Mouse (Mus musculus) kidney, embryonic 16.5 days (tissue): ENCODE results near the gene Dapp1. TPM values are rescaled to one million over a fixed set of nuclear protein-coding genes. Genes with fewer than 3 reads are reported as not detected.
A peak's percentile ranks its signal among the peaks of the same experiment; 100 is the strongest.
"Not testable (repeated sequence)": the region's sequence is repeated elsewhere in the genome, so short reads cannot be mapped to it uniquely, and the experiment has no call there.

Experiments used
- ATAC-seq: fragments of 200-750 bp; cut with Nextera tagmentation; 2 replicates; pipeline ENCODE4 v1.8.0; 2017; ENCODE audit warnings: moderate TSS enrichment; ENCODE audit not compliant: low FRiP score, low TSS enrichment
- H3K27ac ChIP-seq: fragments of 300-500 bp; sonication (generic); 2 replicates; pipeline ENCODE4 v1.5.1; 2014; ENCODE audit warnings: low read length
- H3K27me3 ChIP-seq: fragments of 300-500 bp; sonication (generic); 2 replicates; pipeline ENCODE4 v1.6.1; 2014; ENCODE audit warnings: low read length, control low read depth, mixed read lengths; ENCODE audit not compliant: insufficient read depth
- H3K36me3 ChIP-seq: fragments of 300-500 bp; sonication (generic); 2 replicates; pipeline ENCODE4 v1.6.1; 2014; ENCODE audit warnings: low read length, control low read depth, mixed read lengths; ENCODE audit not compliant: insufficient read depth
- H3K4me1 ChIP-seq: fragments of 300-500 bp; sonication (generic); 2 replicates; pipeline ENCODE4 v1.6.1; 2014; ENCODE audit warnings: low read length, control low read depth, mixed read lengths; ENCODE audit not compliant: insufficient read depth
- H3K4me2 ChIP-seq: fragments of 300-500 bp; sonication (generic); replicated peaks from 2 replicates; pipeline ENCODE4 v1.6.1; 2014; ENCODE audit warnings: low read depth, low read length
- H3K4me3 ChIP-seq: fragments of 300-500 bp; sonication (generic); 2 replicates; pipeline ENCODE4 v1.5.1; 2014; ENCODE audit warnings: mild to moderate bottlenecking, low read length
- H3K9ac ChIP-seq: fragments of 300-500 bp; sonication (generic); replicated peaks from 2 replicates; pipeline ENCODE4 v1.6.1; 2014; ENCODE audit warnings: low read length
- H3K9me3 ChIP-seq: fragments of 300-500 bp; sonication (generic); 2 replicates; pipeline ENCODE4 v1.6.1; 2016; ENCODE audit warnings: low read length, control low read depth
- WGBS: fragments of 180-500 bp; shearing (Covaris S2); extraction: QIAGEN DNeasy Blood & Tissue Kit; methylation state at CpG from one replicate; pipeline ENCODE4 v1.1.7; 2014; 5-methylcytosine and 5-hydroxymethylcytosine counted together
- polyA plus RNA-seq: library from polyadenylated mRNA; unstranded; fragments of >200 nt; fragmentation: Nextera tagmentation; extraction: Ambion mirVana; gene quantifications from 2 replicates; pipeline ENCODE4 v1.2.1, GENCODE M21; 2015

Gene Dapp1
- polyA plus RNA-seq, 1 experiment from 2014 or later, result 9.3 TPM

GRCm38 (mm10) chr3:137917694-137918171, 63.6 kb downstream of the Dapp1 start:
- Histone ChIP-seq H3K27me3 (no peaks in the 10 kb centered on the region), H3K4me1 (peaks cover 12% of the 10 kb centered on the region), H3K27ac (peak overlapping the region; percentile 76), H3K9me3 (no peaks in the 10 kb centered on the region), H3K9ac (peak overlapping the region; percentile 67), H3K4me3 (peak overlapping the region; percentile 89), H3K4me2 (peak overlapping the region; percentile 78), H3K36me3 (peaks cover 4% of the 10 kb centered on the region; the same call in 1 of the 2 replicates)
- WGBS, result 28% methylated on average over 12 of the region's 12 CpGs
- ATAC-seq, result peak; percentile 35; the same call in 1 of the 2 replicates

- not testable (repeated sequence) for H3K27ac ChIP-seq, ATAC-seq, H3K27me3 ChIP-seq, H3K9me3 ChIP-seq, H3K36me3 ChIP-seq, H3K4me2 ChIP-seq, H3K9ac ChIP-seq, H3K4me3 ChIP-seq
- peaks cover 11% of the 10 kb centered on the region for H3K4me1 ChIP-seq
- no CpG with 5 or more reads among the region's 1 CpGs for WGBS
Observed at GRCm38 (mm10) chr3:137914567-137914966, 66.8 kb downstream of the Dapp1 start.

DNA sequence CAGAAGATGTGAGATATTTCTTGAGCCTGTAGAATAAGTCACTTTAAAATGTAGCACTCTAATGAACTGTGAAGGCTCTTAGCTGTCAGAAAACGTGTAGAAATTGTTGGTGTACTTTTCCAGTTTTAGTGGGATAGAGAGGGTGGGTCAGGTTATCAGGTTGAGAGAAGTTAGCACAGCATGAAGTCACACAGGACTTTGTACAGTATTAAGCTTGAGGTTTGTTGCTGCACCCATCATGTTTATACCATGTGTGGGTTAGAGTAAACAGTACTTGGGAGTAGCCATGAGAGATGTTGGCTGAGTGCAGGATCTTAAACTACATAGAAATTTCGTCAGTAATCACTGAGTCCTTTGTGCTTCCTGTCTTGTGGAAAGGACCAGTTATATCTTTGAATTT, 68.3 kb downstream of the Dapp1 start:
- Histone ChIP-seq H3K27me3 (no peaks in the 10 kb centered on the region), H3K4me3 (no peak overlapping the region), H3K27ac (no peak overlapping the region), H3K4me1 (peaks cover 4% of the 10 kb centered on the region; the same call in 1 of the 2 replicates), H3K9ac (no peak overlapping the region), H3K36me3 (peaks cover 10% of the 10 kb centered on the region; the same call in 1 of the 2 replicates), H3K4me2 (no peak overlapping the region), H3K9me3 (no peaks in the 10 kb centered on the region)
- ATAC-seq, result no peak
- WGBS, result 65% methylated on average over 2 of the region's 2 CpGs

DNA sequence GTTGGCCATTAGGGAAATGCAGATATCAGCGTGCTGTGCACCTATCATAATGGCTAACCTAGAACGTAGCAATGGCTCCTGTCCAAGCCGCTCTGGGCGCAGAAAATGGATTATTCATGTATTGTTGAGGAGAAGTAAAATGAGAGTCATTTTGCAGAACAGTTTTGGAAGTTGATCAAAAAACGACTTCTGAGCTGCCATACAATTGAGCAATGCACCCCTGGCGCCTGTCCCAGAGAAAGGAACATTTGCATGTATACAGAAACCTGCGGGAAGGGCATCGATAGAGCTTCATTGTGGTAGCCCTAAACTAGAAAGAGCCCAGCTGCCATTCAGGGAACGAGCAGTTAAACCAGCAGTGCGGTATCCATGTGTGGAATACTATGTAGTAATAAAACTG, 81.2 kb downstream of the Dapp1 start:
- Histone ChIP-seq H3K27ac (no peak overlapping the region), H3K9ac (no peak overlapping the region), H3K4me3 (no peak overlapping the region), H3K4me1 (no peaks in the 10 kb centered on the region), H3K36me3 (peaks cover 28% of the 10 kb centered on the region; the same call in 1 of the 2 replicates), H3K4me2 (no peak overlapping the region), H3K9me3 (no peaks in the 10 kb centered on the region), H3K27me3 (no peaks in the 10 kb centered on the region)
- ATAC-seq, result no peak
- 92% methylated on average over 10 of the region's 10 CpGs for WGBS

- H3K27ac ChIP-seq, result no peak overlapping the region
- H3K4me1 ChIP-seq, result no peaks in the 10 kb centered on the region
- no peak for ATAC-seq
- H3K27me3 ChIP-seq, result no peaks in the 10 kb centered on the region
- 92% methylated on average over 5 of the region's 5 CpGs for WGBS
- no peaks in the 10 kb centered on the region for H3K9me3 ChIP-seq
- no peak overlapping the region for H3K4me2 ChIP-seq
- H3K4me3 ChIP-seq, result no peak overlapping the region
- peaks cover 29% of the 10 kb centered on the region; the same call in 1 of the 2 replicates for H3K36me3 ChIP-seq
- no peak overlapping the region for H3K9ac ChIP-seq
Observed at GRCm38 (mm10) chr3:137897685-137898084, 83.7 kb downstream of the Dapp1 start.

- no peak for ATAC-seq
- Histone ChIP-seq H3K27ac (no peak overlapping the region), H3K4me3 (no peak overlapping the region), H3K36me3 (peaks cover 33% of the 10 kb centered on the region), H3K4me2 (no peak overlapping the region), H3K4me1 (no peaks in the 10 kb centered on the region), H3K27me3 (no peaks in the 10 kb centered on the region), H3K9ac (no peak overlapping the region), H3K9me3 (no peaks in the 10 kb centered on the region)
- 91% methylated on average over 3 of the region's 3 CpGs for WGBS
Observed at GRCm38 (mm10) chr3:137896867-137897266, 84.5 kb downstream of the Dapp1 start.

- no peak overlapping the region for H3K4me3 ChIP-seq
- no peak for ATAC-seq
Observed at GRCm38 (mm10) chr3:137896386-137896785, 85.0 kb downstream of the Dapp1 start.

GRCm38 (mm10) chr3:137895196-137895595, 86.1 kb downstream of the Dapp1 start:
- Histone ChIP-seq H3K27ac (no peak overlapping the region), H3K9ac (no peak overlapping the region), H3K4me1 (no peaks in the 10 kb centered on the region), H3K4me2 (no peak overlapping the region), H3K4me3 (no peak overlapping the region), H3K9me3 (no peaks in the 10 kb centered on the region), H3K27me3 (no peaks in the 10 kb centered on the region), H3K36me3 (peaks cover 33% of the 10 kb centered on the region)
- ATAC-seq, result no peak
- 94% methylated on average over 3 of the region's 3 CpGs for WGBS

More at GRCm38 (mm10) chr3:137896386-137896785, 85.0 kb downstream of the Dapp1 start:
- H3K36me3 ChIP-seq, result peaks cover 33% of the 10 kb centered on the region
- H3K27ac ChIP-seq, result no peak overlapping the region
- no peaks in the 10 kb centered on the region for H3K27me3 ChIP-seq
- no peaks in the 10 kb centered on the region for H3K9me3 ChIP-seq
- no peaks in the 10 kb centered on the region for H3K4me1 ChIP-seq
- WGBS, result 46% methylated on average over 4 of the region's 4 CpGs
- no peak overlapping the region for H3K9ac ChIP-seq
- no peak overlapping the region for H3K4me2 ChIP-seq

GRCm38 (mm10) chr3:137893789-137894188, 87.6 kb downstream of the Dapp1 start:
- no peak for ATAC-seq
- whole genome bisulfite sequencing, result 92% methylated on average over 4 of the region's 4 CpGs
- Histone ChIP-seq H3K27ac (no peak overlapping the region), H3K4me2 (no peak overlapping the region), H3K27me3 (no peaks in the 10 kb centered on the region), H3K9me3 (no peaks in the 10 kb centered on the region; the same call in 1 of the 2 replicates), H3K4me3 (no peak overlapping the region), H3K36me3 (peaks cover 38% of the 10 kb centered on the region), H3K4me1 (no peaks in the 10 kb centered on the region), H3K9ac (no peak overlapping the region)

DNA sequence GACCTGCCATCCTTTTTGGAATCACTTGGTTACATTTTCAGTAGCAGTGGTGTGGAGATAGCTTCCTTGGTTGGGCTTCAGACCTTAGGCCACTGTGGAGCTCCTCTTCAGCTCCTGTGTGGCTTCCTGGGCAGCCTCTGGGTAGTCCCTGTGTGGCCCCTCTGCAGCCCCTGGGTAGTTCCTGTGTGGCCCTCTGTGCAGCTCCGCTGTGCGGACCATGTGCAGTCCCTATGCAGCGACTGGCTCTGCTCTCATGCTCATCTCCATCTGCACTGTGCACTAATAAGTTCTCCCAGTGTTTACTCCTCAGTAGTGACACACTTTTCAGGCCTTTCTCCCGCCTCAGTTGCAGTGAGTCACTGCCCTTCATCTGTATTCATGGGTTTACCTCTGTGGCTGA, 89.2 kb downstream of the Dapp1 start:
- no peak overlapping the region for H3K9ac ChIP-seq
- no peak for ATAC-seq
- 95% methylated on average over 4 of the region's 4 CpGs for WGBS
- H3K36me3 ChIP-seq, result peaks cover 33% of the 10 kb centered on the region
- H3K4me3 ChIP-seq, result no peak overlapping the region
- H3K9me3 ChIP-seq, result no peaks in the 10 kb centered on the region; the same call in 1 of the 2 replicates
- no peak overlapping the region for H3K27ac ChIP-seq
- H3K4me1 ChIP-seq, result no peaks in the 10 kb centered on the region
- no peak overlapping the region for H3K4me2 ChIP-seq
- H3K27me3 ChIP-seq, result no peaks in the 10 kb centered on the region
